In the genomic region with DNA sequence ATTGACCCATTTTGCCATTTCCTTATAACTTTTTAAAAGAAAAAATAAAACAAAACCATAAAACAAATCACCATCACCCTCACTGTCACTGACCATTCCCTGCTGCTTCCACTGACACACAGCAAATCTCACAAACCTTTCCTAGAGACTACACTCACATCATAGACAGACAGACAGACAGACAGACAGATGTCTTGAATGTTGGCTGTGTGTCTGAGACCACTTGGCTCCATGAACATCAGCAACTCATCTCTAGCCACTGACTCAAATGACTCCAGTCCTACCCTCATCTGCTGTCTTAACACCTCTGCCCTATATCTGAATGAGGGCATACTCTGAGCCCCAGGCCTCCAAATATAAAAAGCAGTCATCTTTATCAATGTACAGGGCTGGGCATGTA, we compare ENCODE assay signal across 18 mouse cellular contexts.
"Had no signal": no experiment of that assay in that cellular context is flagged by ENCODE, and none has a peak within 500 bp of the region (broad histone marks: within the 10 kb centered on the region; RNA-seq: fewer than 3 reads in every experiment).

No protein-coding gene starts in this region.

- H3K27ac ChIP-seq: midbrain, embryonic 10.5 days; midbrain, embryonic 13.5 days; midbrain, embryonic 15.5 days; neural tube, embryonic 15.5 days had no signal

- H3K4me3 ChIP-seq: midbrain, embryonic 10.5 days; midbrain, embryonic 13.5 days; midbrain, embryonic 15.5 days; myocyte; neural tube, embryonic 13.5 days; neural tube, embryonic 15.5 days had no signal

- H3K9ac ChIP-seq: lung, embryonic 14.5 days; midbrain, embryonic 13.5 days; midbrain, embryonic 15.5 days; neural tube, embryonic 13.5 days; neural tube, embryonic 15.5 days had no signal

- H3K9me3 ChIP-seq: midbrain, embryonic 10.5 days; midbrain, embryonic 13.5 days; midbrain, embryonic 15.5 days; neural tube, embryonic 13.5 days; neural tube, embryonic 15.5 days had no signal

- H3K4me2 ChIP-seq: lung, embryonic 14.5 days; midbrain, embryonic 13.5 days; midbrain, embryonic 15.5 days; neural tube, embryonic 13.5 days; neural tube, embryonic 15.5 days had no signal

- H3K27me3 ChIP-seq: midbrain, embryonic 13.5 days; midbrain, embryonic 15.5 days; neural tube, embryonic 13.5 days; neural tube, embryonic 15.5 days had no signal

- DNase-seq: lung, adult 18-20 months; lung, embryonic 14.5 days; lung, postnatal 10 days; lung, postnatal 4 days; retina, postnatal 1 day; right cerebral cortex, adult 18-20 months; right cerebral cortex, postnatal 25 days; right cerebral cortex, postnatal 4 days; spleen, adult 18-20 months; thymus, adult 18-20 months; thymus, postnatal 14 days; thymus, postnatal 36 days had no signal

- ATAC-seq: midbrain, embryonic 13.5 days; midbrain, embryonic 15.5 days had no signal

- H3K36me3 ChIP-seq: midbrain, embryonic 10.5 days; midbrain, embryonic 13.5 days; midbrain, embryonic 15.5 days; neural tube, embryonic 15.5 days had no signal

- H3K4me1 ChIP-seq: neural tube, embryonic 15.5 days had no signal
